Mouse (Mus musculus) frontal cortex, postnatal 10 days (tissue): Measurements from ENCODE around the gene Prtn3.
A peak's percentile ranks its signal among the peaks of the same experiment; 100 is the strongest.
"Not testable (repeated sequence)": the region's sequence is repeated elsewhere in the genome, so short reads cannot be mapped to it uniquely, and the experiment has no call there.

Source experiments
- DNase-seq, 2 experiments: peaks; one replicate each; pipeline ENCODE4 v3.0.0; 2022; ENCODE audit warnings: low spot score in 2 of 2, mixed read lengths in 1 of 2

The Prtn3 gene

GRCm38 (mm10) chr10:79877174-79877573 lies 2.9 kb downstream of the Prtn3 start:
- no peak for DNase-seq

- no peak for DNase-seq
Measured at GRCm38 (mm10) chr10:79877757-79878156, 3.5 kb downstream of the Prtn3 start.

GRCm38 (mm10) chr10:79879527-79879926 lies 5.3 kb downstream of the Prtn3 start:
- DNase-seq = no peak

GRCm38 (mm10) chr10:79880721-79881120 lies 6.4 kb downstream of the Prtn3 start:
- DNase-seq = no peak

GRCm38 (mm10) chr10:79881981-79882380 lies 7.7 kb downstream of the Prtn3 start:
- no peak for DNase-seq

GRCm38 (mm10) chr10:79883297-79884084 lies 9.2 kb downstream of the Prtn3 start:
- DNase-seq = peak in 1 of 2 experiments; percentile 66

- DNase-seq = no peak
Measured at GRCm38 (mm10) chr10:79884446-79884845, 10.2 kb downstream of the Prtn3 start.

- DNase-seq = not testable (repeated sequence)
Measured at GRCm38 (mm10) chr10:79884938-79885337, 10.7 kb downstream of the Prtn3 start.

GRCm38 (mm10) chr10:79886054-79886453 lies 11.8 kb downstream of the Prtn3 start, which contains the start of gene Elane:
Elane (plus strand) TSS chr10:79886247.
- no peak for DNase-seq

GRCm38 (mm10) chr10:79886611-79887010 lies 12.3 kb downstream of the Prtn3 start:
- DNase-seq = no peak

- no peak for DNase-seq
Measured at GRCm38 (mm10) chr10:79889386-79889785, 15.1 kb downstream of the Prtn3 start.

GRCm38 (mm10) chr10:79890670-79891069 lies 16.4 kb downstream of the Prtn3 start, which contains the start of gene Cfd:
Cfd (plus strand) TSS chr10:79890853.
- no peak for DNase-seq

- DNase-seq = peak in 1 of 2 experiments; percentile 66
Measured at GRCm38 (mm10) chr10:79892451-79893118, 18.3 kb downstream of the Prtn3 start.

- DNase-seq = no peak
Measured at GRCm38 (mm10) chr10:79896306-79896705, 22.0 kb downstream of the Prtn3 start.

GRCm38 (mm10) chr10:79896814-79897213 lies 22.5 kb downstream of the Prtn3 start:
- no peak for DNase-seq

GRCm38 (mm10) chr10:79897316-79898245 lies 23.3 kb downstream of the Prtn3 start:
- DNase-seq = no peak

GRCm38 (mm10) chr10:79900951-79901410 lies 26.7 kb downstream of the Prtn3 start:
- DNase-seq = peak; percentile 53 to 71

GRCm38 (mm10) chr10:79906712-79907111 lies 32.4 kb downstream of the Prtn3 start:
- no peak for DNase-seq

- DNase-seq = no peak
Measured at GRCm38 (mm10) chr10:79907415-79907814, 33.1 kb downstream of the Prtn3 start.

GRCm38 (mm10) chr10:79908167-79909091 lies 34.2 kb downstream of the Prtn3 start, which contains the start of gene Med16:
Med16 (minus strand) TSS chr10:79908923.
- DNase-seq = peak; percentile 95
